Mouse (Mus musculus): ENCODE results near the gene Mlxip.

GRCm38 (mm10) chr5:123438381-123438780 is 43.8 kb downstream of the Mlxip start:
- TF ChIP-seq POLR2A (IDR thresholded peaks at IDR 0.05; ENCODE audit: control insufficient read depth, low read depth, low read length), result no peak
- no peak for TF ChIP-seq CTCF (IDR thresholded peaks at IDR 0.05; ENCODE audit: control insufficient read depth, insufficient read depth, insufficient replicate concordance, low read depth, low read length)

Data from testis, adult 2 months (tissue).